Mouse (Mus musculus) limb, embryonic 10.5 days (tissue): ENCODE measurements at regions not wholly inside any gene's neighbourhood (a gene's known extent, or its start where the extent isn't known, plus 50 kb on each side); places are given as distances from the start of the nearest gene placed in this dataset.

Experiments
- DNase-seq: peaks from one replicate; pipeline ENCODE4 v3.0.0-alpha.2; 2017; ENCODE audit warnings: low spot score
- H3K27ac ChIP-seq: fragments of 300-500 bp; sonication (generic); 2 replicates; pipeline ENCODE4 v1.5.1; 2016; ENCODE audit warnings: mild to moderate bottlenecking
- H3K27me3 ChIP-seq: fragments of 300-500 bp; sonication (generic); 2 replicates; pipeline ENCODE4 v1.6.1; 2016; ENCODE audit warnings: low read depth, mild to moderate bottlenecking; ENCODE audit not compliant: poor library complexity, severe bottlenecking
- H3K36me3 ChIP-seq: fragments of 300-500 bp; sonication (generic); 2 replicates; pipeline ENCODE4 v1.6.1; 2016; ENCODE audit warnings: mild to moderate bottlenecking, moderate library complexity
- H3K4me1 ChIP-seq: fragments of 300-500 bp; sonication (generic); 2 replicates; pipeline ENCODE4 v1.6.1; 2016
- H3K4me3 ChIP-seq: fragments of 300-500 bp; sonication (generic); 2 replicates; pipeline ENCODE4 v1.5.1; 2016; ENCODE audit warnings: mild to moderate bottlenecking, moderate library complexity
- H3K9me3 ChIP-seq: fragments of 300-500 bp; sonication (generic); replicated peaks from 2 replicates; pipeline ENCODE4 v1.6.1; 2016; ENCODE audit warnings: mild to moderate bottlenecking
- WGBS: fragments of 180-500 bp; shearing (Covaris S2); methylation state at CpG from one replicate; pipeline ENCODE4 v1.1.7; 2016; 5-methylcytosine and 5-hydroxymethylcytosine counted together

DNA sequence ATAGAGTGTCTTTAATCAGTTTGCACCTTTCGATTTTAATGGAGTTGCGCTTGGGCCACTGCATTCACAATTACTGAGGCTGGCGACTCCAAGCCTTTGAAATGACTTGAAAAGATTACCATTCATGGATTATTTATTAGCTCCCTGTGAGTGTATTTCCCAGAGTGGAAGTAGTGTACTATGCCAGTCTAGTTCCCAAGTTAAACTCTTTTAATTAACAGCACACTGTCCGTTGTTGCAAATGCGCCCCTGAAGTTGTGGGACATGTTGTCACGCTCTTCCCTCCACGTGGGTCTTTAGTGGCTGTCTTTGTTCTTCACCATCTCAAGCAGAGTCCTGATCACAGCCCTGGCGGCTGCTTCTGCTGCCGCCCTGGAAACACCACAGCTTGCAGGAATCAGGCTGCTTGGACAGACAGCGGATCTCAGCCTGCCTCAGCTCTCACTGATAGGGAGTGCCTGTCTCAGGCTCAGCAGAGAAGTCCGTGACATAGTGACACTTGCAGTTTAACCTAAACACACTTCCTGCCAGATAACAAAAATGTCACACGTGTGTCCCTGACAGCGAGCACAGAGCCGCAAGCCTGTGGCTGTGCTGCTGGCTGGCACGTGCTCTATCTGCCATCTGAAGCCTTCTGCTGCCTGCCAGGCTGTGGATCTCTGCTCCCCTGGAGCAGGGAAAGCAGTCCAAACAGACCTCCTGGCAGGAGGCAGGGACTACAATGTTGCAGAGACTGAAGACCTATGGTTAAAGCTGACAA lies 244.1 kb downstream of the Snx10 start:
- H3K4me3 ChIP-seq: peak overlapping the region; percentile 33
- no peaks in the 10 kb centered on the region for H3K36me3 ChIP-seq
- peaks cover 8% of the 10 kb centered on the region; the same call in 1 of the 2 replicates for H3K27me3 ChIP-seq
- DNase-seq: peak; percentile 70
- no peaks in the 10 kb centered on the region for H3K9me3 ChIP-seq
- H3K4me1 ChIP-seq: peaks cover 47% of the 10 kb centered on the region
- WGBS: 4% methylated on average over 15 of the region's 15 CpGs
- H3K27ac ChIP-seq: peak overlapping the region; percentile 84

DNA sequence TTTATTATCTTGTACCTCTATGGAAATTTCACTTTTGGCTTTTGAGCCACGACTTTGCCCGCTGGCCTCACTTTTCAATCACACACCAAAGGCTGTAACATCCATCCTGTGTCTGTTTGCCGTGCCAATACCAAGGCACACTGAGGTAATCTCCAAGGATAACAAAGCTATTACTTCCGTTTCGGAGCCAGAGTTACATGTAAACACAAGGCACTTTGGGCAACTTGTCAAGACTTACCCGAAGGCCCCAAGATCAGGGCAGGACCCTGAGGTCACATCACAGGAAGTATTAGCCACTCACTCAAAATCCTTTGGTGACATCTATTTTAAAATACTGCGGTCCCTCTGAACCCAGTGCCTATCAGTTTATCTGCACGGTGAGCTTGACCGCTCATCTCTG lies 241.3 kb downstream of the Skap2 start:
- peak; percentile 36 for DNase-seq
- 45% methylated on average over 9 of the region's 9 CpGs for WGBS
- H3K27me3 ChIP-seq: peaks cover 8% of the 10 kb centered on the region; the same call in 1 of the 2 replicates
- H3K9me3 ChIP-seq: no peaks in the 10 kb centered on the region
- no peak overlapping the region for H3K4me3 ChIP-seq
- H3K27ac ChIP-seq: peak overlapping the region; percentile 26; the same call in 1 of the 2 replicates
- no peaks in the 10 kb centered on the region for H3K36me3 ChIP-seq
- H3K4me1 ChIP-seq: peaks cover 45% of the 10 kb centered on the region

GRCm38 (mm10) chr6:51771424-51771823 lies 240.9 kb downstream of the Skap2 start:
- Histone ChIP-seq H3K9me3 (no peaks in the 10 kb centered on the region), H3K27me3 (peaks cover 8% of the 10 kb centered on the region; the same call in 1 of the 2 replicates), H3K36me3 (no peaks in the 10 kb centered on the region), H3K4me3 (no peak overlapping the region), H3K4me1 (peaks cover 41% of the 10 kb centered on the region), H3K27ac (peak overlapping the region; percentile 26; the same call in 1 of the 2 replicates)
- peak; percentile 53 for DNase-seq
- 17% methylated on average over 11 of the region's 11 CpGs for WGBS

- DNase-seq: no peak
- Histone ChIP-seq H3K27ac (no peak overlapping the region), H3K36me3 (no peaks in the 10 kb centered on the region), H3K4me3 (no peak overlapping the region), H3K4me1 (peaks cover 20% of the 10 kb centered on the region), H3K9me3 (no peaks in the 10 kb centered on the region), H3K27me3 (peaks cover 3% of the 10 kb centered on the region; the same call in 1 of the 2 replicates)
- 79% methylated on average over 3 of the region's 3 CpGs for WGBS
Observed at GRCm38 (mm10) chr6:51774771-51775170, 237.6 kb downstream of the Skap2 start.

DNA sequence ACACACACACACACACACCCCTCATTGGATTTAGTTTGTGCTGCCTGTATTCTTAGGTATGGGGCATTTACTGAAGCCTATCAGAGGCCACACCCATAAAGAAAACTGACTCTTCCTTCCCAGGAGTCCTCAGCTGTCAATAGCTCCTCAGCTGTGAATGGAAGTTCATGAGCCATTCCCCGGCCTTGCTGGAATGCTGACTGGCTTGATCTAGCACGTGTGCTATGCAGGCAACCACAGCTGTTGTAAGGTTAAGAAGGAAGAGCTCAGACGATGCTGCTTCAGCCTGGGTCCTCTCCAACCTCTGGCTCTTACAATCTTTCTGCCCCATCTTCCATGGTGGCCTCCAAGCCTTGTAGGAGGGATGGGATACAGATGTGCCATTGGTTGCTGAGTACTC lies 226.7 kb downstream of the Skap2 start:
- no peak for DNase-seq
- 63% methylated on average over 3 of the region's 3 CpGs for WGBS
- no peaks in the 10 kb centered on the region for H3K36me3 ChIP-seq

DNA sequence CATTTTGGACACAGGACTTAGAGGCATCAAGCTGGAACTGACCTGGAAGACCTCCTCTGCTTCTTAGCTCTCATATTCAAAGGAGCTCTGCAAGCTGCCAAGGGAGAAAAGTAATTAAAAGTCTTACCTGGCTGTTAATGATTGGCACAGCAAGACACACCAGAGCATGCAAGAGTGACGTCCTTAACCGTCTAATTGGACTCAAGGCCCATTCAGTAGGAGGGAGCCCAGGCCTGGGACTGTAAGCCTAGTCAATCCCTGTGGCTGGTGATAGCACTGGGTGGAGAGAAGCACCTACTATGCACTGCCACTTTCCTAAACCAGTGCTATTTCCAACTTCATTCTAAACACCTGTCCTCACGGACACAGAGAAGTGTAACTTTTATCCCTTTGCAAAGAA lies 225.5 kb downstream of the Skap2 start:
- WGBS: 83% methylated on average over 3 of the region's 3 CpGs
- Histone ChIP-seq H3K9me3 (no peaks in the 10 kb centered on the region), H3K4me3 (no peak overlapping the region), H3K4me1 (0 out of 2 replicates have a peak, but pooled peaks cover 7% of the 10 kb centered on the region), H3K36me3 (no peaks in the 10 kb centered on the region), H3K27ac (no peak overlapping the region), H3K27me3 (0 out of 2 replicates have a peak, but pooled peaks cover 5% of the 10 kb centered on the region)
- DNase-seq: no peak

More for the DNA sequence above, 226.7 kb downstream of the Skap2 start:
- H3K4me3 ChIP-seq: no peak overlapping the region
- no peak overlapping the region for H3K27ac ChIP-seq
- H3K9me3 ChIP-seq: no peaks in the 10 kb centered on the region
- 0 out of 2 replicates have a peak, but pooled peaks cover 5% of the 10 kb centered on the region for H3K27me3 ChIP-seq
- 0 out of 2 replicates have a peak, but pooled peaks cover 7% of the 10 kb centered on the region for H3K4me1 ChIP-seq

DNA sequence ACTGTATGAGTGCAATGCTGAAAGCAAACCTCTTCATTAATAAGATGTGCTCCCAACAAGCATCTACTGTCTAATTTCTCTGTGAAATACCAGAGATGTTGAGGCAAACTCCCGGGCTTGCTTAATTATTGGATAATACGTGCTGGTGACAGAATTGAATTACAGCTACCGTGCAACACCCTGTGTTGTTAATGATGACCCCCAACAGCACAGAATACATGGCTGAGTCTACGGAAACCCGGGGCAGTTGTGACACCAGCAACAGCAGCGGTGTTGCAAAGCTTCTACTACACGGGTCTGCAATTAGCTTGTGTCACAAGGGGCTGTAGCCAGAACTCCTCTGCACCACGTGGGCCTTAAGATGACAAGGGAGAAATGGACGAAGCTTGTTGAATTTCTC lies 224.2 kb downstream of the Skap2 start:
- Histone ChIP-seq H3K4me1 (peaks cover 7% of the 10 kb centered on the region; the same call in 1 of the 2 replicates), H3K27me3 (peaks cover 6% of the 10 kb centered on the region; the same call in 1 of the 2 replicates), H3K4me3 (no peak overlapping the region), H3K36me3 (no peaks in the 10 kb centered on the region), H3K9me3 (no peaks in the 10 kb centered on the region), H3K27ac (no peak overlapping the region)
- no peak for DNase-seq
- WGBS: 84% methylated on average over 9 of the region's 9 CpGs

DNA sequence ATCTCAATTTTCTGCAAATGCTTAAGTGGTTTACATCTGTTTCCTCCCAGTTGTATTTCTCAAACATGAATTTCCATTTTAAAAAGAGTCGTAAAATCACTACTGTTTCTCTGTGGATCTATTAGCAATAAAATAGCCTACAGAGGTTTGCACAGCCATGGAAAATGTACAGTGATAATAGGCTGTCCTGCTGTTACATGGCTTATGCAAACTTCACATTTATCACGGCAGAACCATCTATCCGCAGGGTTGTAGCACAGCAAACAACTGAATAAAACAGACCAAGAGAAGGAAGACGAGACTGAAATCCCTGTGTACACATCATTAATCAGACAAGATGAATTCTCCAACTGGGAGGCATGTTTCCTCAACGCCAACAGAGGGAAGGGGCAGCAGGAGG lies 222.1 kb downstream of the Skap2 start:
- no peak overlapping the region for H3K27ac ChIP-seq
- no peak overlapping the region for H3K4me3 ChIP-seq
- peaks cover 8% of the 10 kb centered on the region; the same call in 1 of the 2 replicates for H3K27me3 ChIP-seq
- H3K36me3 ChIP-seq: no peaks in the 10 kb centered on the region
- no peak for DNase-seq
- peaks cover 23% of the 10 kb centered on the region for H3K4me1 ChIP-seq
- H3K9me3 ChIP-seq: no peaks in the 10 kb centered on the region
- WGBS: 83% methylated on average over 5 of the region's 5 CpGs

DNA sequence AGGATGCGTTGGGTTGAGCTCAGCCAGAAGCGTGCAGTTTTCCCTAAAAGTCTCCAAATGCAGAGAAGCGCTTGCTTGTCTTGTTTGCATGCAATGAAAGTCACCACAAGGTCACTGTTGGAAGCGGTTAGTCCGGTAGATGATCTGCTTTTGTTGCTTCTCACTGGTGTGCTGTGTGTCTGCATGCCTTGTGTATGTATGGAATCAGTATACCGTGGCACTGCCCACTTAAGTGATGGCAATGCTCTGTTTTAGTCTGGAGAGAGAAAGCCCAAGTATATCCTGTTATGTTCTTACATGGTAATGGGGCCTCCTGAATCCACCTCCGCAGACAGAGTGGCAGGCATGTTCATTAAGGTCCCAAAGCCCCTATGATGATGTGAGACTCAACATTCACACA lies 221.7 kb downstream of the Skap2 start:
- H3K4me3 ChIP-seq: no peak overlapping the region
- H3K36me3 ChIP-seq: no peaks in the 10 kb centered on the region
- H3K9me3 ChIP-seq: no peaks in the 10 kb centered on the region
- H3K4me1 ChIP-seq: peaks cover 23% of the 10 kb centered on the region
- DNase-seq: no peak
- 92% methylated on average over 7 of the region's 7 CpGs for WGBS
- no peak overlapping the region for H3K27ac ChIP-seq
- H3K27me3 ChIP-seq: peaks cover 8% of the 10 kb centered on the region; the same call in 1 of the 2 replicates

GRCm38 (mm10) chr6:51795300-51795699 lies 217.0 kb downstream of the Skap2 start:
- H3K9me3 ChIP-seq: no peaks in the 10 kb centered on the region
- H3K4me3 ChIP-seq: no peak overlapping the region
- peaks cover 25% of the 10 kb centered on the region for H3K4me1 ChIP-seq
- WGBS: 55% methylated on average over 4 of the region's 4 CpGs
- H3K27ac ChIP-seq: no peak overlapping the region
- H3K36me3 ChIP-seq: no peaks in the 10 kb centered on the region
- H3K27me3 ChIP-seq: peaks cover 8% of the 10 kb centered on the region; the same call in 1 of the 2 replicates
- DNase-seq: peak; percentile 65

DNA sequence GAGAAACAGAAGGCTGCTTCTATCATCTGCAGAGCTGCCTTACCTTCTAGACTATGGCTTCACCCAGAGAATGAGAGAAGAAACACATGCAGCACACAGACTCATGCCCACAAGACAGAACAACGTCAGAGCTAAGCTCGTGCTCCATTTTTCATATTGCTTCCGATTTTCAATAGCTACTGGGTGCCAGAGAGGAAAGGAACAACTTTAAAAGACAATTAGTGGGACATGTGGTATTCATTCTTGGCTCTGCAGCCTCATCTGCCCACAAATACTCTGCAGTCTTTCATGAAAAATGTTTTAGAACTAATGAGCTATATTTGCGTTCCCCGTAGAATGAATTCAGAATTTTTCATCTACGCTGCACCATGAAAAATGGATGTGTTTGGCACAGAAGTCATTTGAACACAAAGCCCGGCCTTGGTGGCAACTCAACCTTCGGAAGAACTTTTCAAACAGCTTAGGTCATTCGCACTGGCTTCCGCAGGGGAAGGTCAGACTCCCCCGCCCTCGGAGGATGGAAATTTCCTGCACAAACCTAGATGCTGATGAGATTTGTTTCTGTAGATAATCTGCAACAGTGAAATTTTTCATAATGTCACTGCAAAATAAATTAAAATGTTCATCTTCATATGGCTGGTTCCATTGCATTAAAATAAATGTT lies 213.6 kb downstream of the Skap2 start:
- Histone ChIP-seq H3K27ac (no peak overlapping the region), H3K36me3 (no peaks in the 10 kb centered on the region), H3K4me3 (no peak overlapping the region), H3K9me3 (no peaks in the 10 kb centered on the region), H3K4me1 (peaks cover 19% of the 10 kb centered on the region), H3K27me3 (no peaks in the 10 kb centered on the region)
- 86% methylated on average over 12 of the region's 12 CpGs for WGBS
- no peak for DNase-seq

DNA sequence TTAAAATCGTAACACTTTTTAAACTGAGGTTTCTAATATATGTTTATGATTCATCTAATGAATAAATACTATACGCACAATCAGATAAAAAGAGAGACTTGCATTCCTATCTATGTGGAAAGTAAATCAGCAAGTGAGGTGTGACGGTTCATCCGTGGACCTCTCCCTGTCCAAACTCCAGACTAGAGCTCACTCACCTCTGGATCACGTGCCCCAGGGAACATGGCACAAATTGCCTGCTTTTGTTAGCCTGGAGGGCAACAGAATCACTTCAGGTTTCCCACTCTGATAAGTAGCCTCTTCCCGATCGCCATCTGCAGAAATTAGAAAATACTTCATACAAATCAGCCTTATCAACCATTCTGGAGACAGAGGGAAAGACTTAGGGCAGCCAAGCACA lies 206.7 kb downstream of the Skap2 start:
- Histone ChIP-seq H3K9me3 (no peaks in the 10 kb centered on the region), H3K4me3 (no peak overlapping the region), H3K27me3 (no peaks in the 10 kb centered on the region), H3K27ac (no peak overlapping the region), H3K4me1 (peaks cover 21% of the 10 kb centered on the region), H3K36me3 (no peaks in the 10 kb centered on the region)
- no peak for DNase-seq
- 87% methylated on average over 7 of the region's 7 CpGs for WGBS
